Mouse (Mus musculus) forebrain, embryonic 14.5 days (tissue): ENCODE results near the gene Chrnb4. TPM values are rescaled to one million over a fixed set of nuclear protein-coding genes. Genes with fewer than 3 reads are reported as not detected.
A peak's percentile ranks its signal among the peaks of the same experiment; 100 is the strongest.

Experiments
- ATAC-seq: fragments of 200-750 bp; cut with Nextera tagmentation; 2 replicates; pipeline ENCODE4 v1.8.0; 2017; ENCODE audit warnings: mild to moderate bottlenecking, moderate library complexity
- DNase-seq: peaks from one replicate; pipeline ENCODE4 v3.0.0-alpha.2; 2015; ENCODE audit warnings: low spot score
- H3K27ac ChIP-seq: fragments of 300-500 bp; sonication (generic); 2 replicates; pipeline ENCODE4 v1.5.1; 2014; ENCODE audit warnings: low read depth, mild to moderate bottlenecking, control low read depth, low read length, moderate library complexity
- H3K27me3 ChIP-seq: fragments of 300-500 bp; sonication (generic); replicated peaks from 2 replicates; pipeline ENCODE4 v1.6.1; 2014; ENCODE audit warnings: low read length, control low read depth, mixed read lengths; ENCODE audit not compliant: control insufficient read depth, insufficient read depth
- H3K36me3 ChIP-seq: fragments of 300-500 bp; sonication (generic); 2 replicates; pipeline ENCODE4 v1.6.1; 2014; ENCODE audit warnings: low read length, control low read depth; ENCODE audit not compliant: control insufficient read depth, insufficient read depth
- H3K4me1 ChIP-seq: fragments of 300-500 bp; sonication (generic); 2 replicates; pipeline ENCODE4 v1.6.1; 2014; ENCODE audit warnings: antibody characterized with exemption, low read length, control low read depth; ENCODE audit not compliant: control insufficient read depth, insufficient read depth
- H3K4me2 ChIP-seq: fragments of 300-500 bp; sonication (generic); 2 replicates; pipeline ENCODE4 v1.6.1; 2014; ENCODE audit warnings: mild to moderate bottlenecking, control low read depth, low read length
- H3K4me3 ChIP-seq: fragments of 300-500 bp; sonication (generic); 2 replicates; pipeline ENCODE4 v1.5.1; 2014; ENCODE audit warnings: low read depth, low read length, control low read depth
- H3K9ac ChIP-seq: fragments of 300-500 bp; sonication (generic); 2 replicates; pipeline ENCODE4 v1.6.1; 2014; ENCODE audit warnings: mild to moderate bottlenecking, low read length, control low read depth, moderate library complexity
- H3K9me3 ChIP-seq: fragments of 300-500 bp; sonication (generic); replicated peaks from 2 replicates; pipeline ENCODE4 v1.6.1; 2016; ENCODE audit warnings: low read length, control low read depth, mixed read lengths; ENCODE audit not compliant: control insufficient read depth
- WGBS: fragments of 180-500 bp; shearing (Covaris S2); extraction: QIAGEN DNeasy Blood & Tissue Kit; methylation state at CpG from one replicate; pipeline ENCODE4 v1.1.7; 2014; 5-methylcytosine and 5-hydroxymethylcytosine counted together
- polyA plus RNA-seq: library from polyadenylated mRNA; unstranded; fragments of >200 nt; fragmentation: Nextera tagmentation; extraction: Ambion mirVana; gene quantifications from 2 replicates; pipeline ENCODE4 v1.2.1, GENCODE M21; 2014

The Chrnb4 gene
- polyA plus RNA-seq, 1 experiment from 2014 or later = 0.39 TPM

DNA sequence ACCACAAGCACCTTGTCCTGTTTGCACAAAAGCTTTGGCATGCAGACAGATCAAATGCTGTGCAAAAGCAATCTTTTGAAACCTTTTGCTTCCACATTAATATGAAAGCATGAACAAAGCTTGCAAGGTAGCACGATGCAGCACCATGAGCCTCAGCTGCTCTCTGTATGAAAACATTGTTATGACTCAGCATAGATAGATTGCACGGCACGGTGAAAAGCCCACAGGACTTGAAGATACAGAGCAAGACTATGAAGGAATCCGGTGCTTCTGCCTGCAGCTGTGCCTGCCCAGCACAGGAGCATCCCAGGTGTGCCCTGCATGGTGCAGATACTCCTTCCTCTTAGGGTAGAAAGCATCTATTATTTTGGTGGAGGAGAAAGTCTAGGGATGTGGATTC, 45.0 kb downstream of the Chrnb4 start:
- Histone ChIP-seq H3K4me1 (no peaks in the 10 kb centered on the region), H3K4me2 (no peak overlapping the region), H3K9me3 (no peaks in the 10 kb centered on the region), H3K27me3 (no peaks in the 10 kb centered on the region), H3K9ac (no peak overlapping the region), H3K36me3 (no peaks in the 10 kb centered on the region), H3K4me3 (no peak overlapping the region), H3K27ac (no peak overlapping the region)
- no peak for DNase-seq
- ATAC-seq = no peak
- 70% methylated on average over 4 of the region's 4 CpGs for WGBS

- Histone ChIP-seq H3K9ac (no peak overlapping the region), H3K4me2 (no peak overlapping the region), H3K4me3 (no peak overlapping the region), H3K27ac (no peak overlapping the region), H3K36me3 (no peaks in the 10 kb centered on the region), H3K9me3 (no peaks in the 10 kb centered on the region), H3K4me1 (no peaks in the 10 kb centered on the region), H3K27me3 (no peaks in the 10 kb centered on the region)
- ATAC-seq = no peak
- WGBS = 91% methylated on average over 3 of the region's 3 CpGs
- DNase-seq = no peak
Measured at GRCm38 (mm10) chr9:54995645-54996044, 52.9 kb downstream of the Chrnb4 start.

GRCm38 (mm10) chr9:54994381-54994780, 54.2 kb downstream of the Chrnb4 start:
- Histone ChIP-seq H3K27me3 (no peaks in the 10 kb centered on the region), H3K9ac (no peak overlapping the region), H3K4me3 (no peak overlapping the region), H3K27ac (no peak overlapping the region), H3K4me1 (no peaks in the 10 kb centered on the region), H3K4me2 (no peak overlapping the region), H3K9me3 (no peaks in the 10 kb centered on the region), H3K36me3 (no peaks in the 10 kb centered on the region)
- DNase-seq (no peak), ATAC-seq (no peak)
- WGBS = 45% methylated on average over 3 of the region's 3 CpGs

DNA sequence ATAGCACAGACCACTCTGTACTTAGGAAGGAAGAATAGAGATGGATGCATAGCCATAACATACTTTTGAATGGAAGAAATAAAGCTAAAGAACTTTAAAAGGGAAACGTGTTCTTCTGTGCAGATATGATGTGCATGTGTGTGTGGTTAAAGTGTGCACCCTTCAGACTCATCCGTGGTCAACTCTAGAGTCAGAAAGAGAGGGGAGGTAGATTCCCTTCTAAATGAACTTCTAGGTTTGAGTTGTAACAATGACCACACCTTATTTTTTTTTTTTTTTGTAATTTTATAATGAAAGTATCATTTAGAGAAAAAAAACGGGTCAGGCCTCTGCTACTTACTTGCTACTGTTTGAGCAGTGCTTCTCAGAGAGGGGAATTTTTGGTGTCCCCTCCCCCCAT, 58.2 kb downstream of the Chrnb4 start:
- Histone ChIP-seq H3K9ac (no peak overlapping the region), H3K9me3 (no peaks in the 10 kb centered on the region), H3K27ac (no peak overlapping the region), H3K36me3 (no peaks in the 10 kb centered on the region), H3K4me3 (no peak overlapping the region), H3K27me3 (no peaks in the 10 kb centered on the region), H3K4me1 (no peaks in the 10 kb centered on the region), H3K4me2 (no peak overlapping the region)
- 76% methylated on average over 3 of the region's 3 CpGs for WGBS
- DNase-seq (no peak), ATAC-seq (no peak)

DNA sequence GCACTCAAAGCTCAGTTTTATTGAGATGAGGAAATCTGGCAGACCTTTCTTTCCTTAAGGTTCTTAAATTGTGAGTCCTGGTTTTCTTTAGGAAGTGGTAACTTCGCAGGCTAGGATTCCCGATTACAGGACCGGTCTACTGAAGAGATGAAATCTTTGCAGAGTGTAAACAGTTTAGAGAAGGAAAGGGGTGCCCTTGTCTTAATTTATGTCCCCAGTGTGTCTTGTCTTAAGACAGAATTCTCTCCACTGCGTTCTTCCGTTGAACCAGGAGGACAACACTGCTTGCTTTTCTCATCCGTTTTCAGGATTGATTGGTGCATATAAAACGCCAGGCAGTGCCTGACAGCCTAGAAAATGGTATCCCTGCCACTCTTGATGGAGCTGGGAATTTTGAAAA, 66.2 kb downstream of the Chrnb4 start:
- DNase-seq (no peak), ATAC-seq (no peak)
- 8% methylated on average over 7 of the region's 7 CpGs for WGBS
- peak overlapping the region; percentile 54; the same call in 1 of the 2 replicates for H3K4me3 ChIP-seq
- H3K9ac ChIP-seq = no peak overlapping the region
- peaks cover 9% of the 10 kb centered on the region for H3K4me1 ChIP-seq
- peak overlapping the region; percentile 90 for H3K4me2 ChIP-seq
- peaks cover 20% of the 10 kb centered on the region for H3K27me3 ChIP-seq
- H3K27ac ChIP-seq = no peak overlapping the region
- H3K9me3 ChIP-seq = no peaks in the 10 kb centered on the region
- H3K36me3 ChIP-seq = no peaks in the 10 kb centered on the region

DNA sequence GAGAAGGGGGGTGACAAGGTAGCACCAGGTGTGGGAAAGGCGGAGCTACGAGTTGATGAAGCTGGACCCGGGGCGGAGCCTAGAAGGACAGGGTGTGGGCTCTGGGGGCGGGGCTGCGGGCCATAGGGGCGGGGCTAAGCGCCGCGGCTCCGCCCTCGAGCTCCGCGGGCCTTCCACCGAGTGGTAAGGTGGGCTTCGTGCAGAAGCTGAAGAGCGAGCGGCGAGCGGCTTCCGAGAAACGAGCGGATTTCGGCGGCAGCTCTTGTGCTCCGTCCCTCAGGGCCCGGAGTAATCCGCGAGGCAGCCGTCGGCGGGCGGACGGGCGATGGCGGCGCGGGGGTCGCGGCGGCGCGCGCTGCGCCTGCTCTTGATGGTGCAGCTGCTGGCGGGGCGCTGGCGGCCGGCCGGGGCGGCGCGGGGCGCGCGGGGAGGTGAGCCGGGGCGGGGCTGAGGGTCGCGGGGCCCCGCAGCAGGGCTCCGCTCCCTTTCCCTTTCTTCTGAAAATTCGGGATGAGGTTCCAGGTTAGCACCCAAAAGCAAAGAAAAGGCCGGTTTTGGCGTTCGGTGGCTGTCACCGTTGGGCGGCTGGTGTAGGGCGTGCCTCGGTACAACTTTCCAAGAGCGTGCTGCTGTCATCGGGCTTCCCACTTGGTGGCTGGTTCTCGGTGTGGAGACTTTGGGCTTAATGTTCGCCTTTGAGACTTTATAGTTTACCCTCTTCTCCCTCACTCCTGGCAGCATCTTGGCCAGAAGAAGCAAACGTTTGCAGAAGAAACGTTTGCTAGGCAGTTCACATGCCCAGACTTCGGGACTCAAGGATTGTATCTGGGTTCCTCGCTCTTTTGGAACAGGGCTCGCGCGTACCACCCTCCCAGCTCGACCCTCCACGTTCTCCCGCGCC, 67.0 kb downstream of the Chrnb4 start:
- WGBS = 1% methylated on average over 68 of the region's 85 CpGs
- no peak overlapping the region for H3K27ac ChIP-seq
- DNase-seq = peak; percentile 59
- no peaks in the 10 kb centered on the region for H3K9me3 ChIP-seq
- no peaks in the 10 kb centered on the region for H3K36me3 ChIP-seq
- H3K27me3 ChIP-seq = peaks cover 20% of the 10 kb centered on the region
- H3K4me2 ChIP-seq = peak overlapping the region; percentile 90
- H3K4me1 ChIP-seq = peaks cover 9% of the 10 kb centered on the region
- peak overlapping the region; percentile 54 for H3K4me3 ChIP-seq
- peak; percentile 92 for ATAC-seq
- peak overlapping the region; percentile 59 for H3K9ac ChIP-seq

- peaks cover 9% of the 10 kb centered on the region for H3K4me1 ChIP-seq
- ATAC-seq = no peak
- peaks cover 20% of the 10 kb centered on the region for H3K27me3 ChIP-seq
- H3K27ac ChIP-seq = no peak within 1 kb of the TSS
- H3K36me3 ChIP-seq = no peaks in the 10 kb centered on the region
- 70% methylated on average over 8 of the region's 8 CpGs for WGBS
- peak within 1 kb of the TSS; percentile 90 for H3K4me2 ChIP-seq
- peak within 1 kb of the TSS; percentile 54 for H3K4me3 ChIP-seq
- H3K9me3 ChIP-seq = no peaks in the 10 kb centered on the region
- H3K9ac ChIP-seq = peak within 1 kb of the TSS; percentile 59
- DNase-seq = peak; percentile 11
Measured at GRCm38 (mm10) chr9:54980674-54981073, 67.9 kb downstream of the Chrnb4 start, which contains the start of gene Chrna5. TSS of gene Chrna5 (plus strand) at chr9:54980880.

Other genes starting within 250 kb of the Chrnb4 start
- 51.6 and 62.2 TPM in 2 replicates for gene Ireb2, start 185.0 kb downstream of the Chrnb4 start, polyA plus RNA-seq
- gene Hykk, start 131.5 kb downstream of the Chrnb4 start, polyA plus RNA-seq = 1.5 and 1.6 TPM in 2 replicates
- 323 and 355 TPM in 2 replicates for gene Psma4, start 98.0 kb downstream of the Chrnb4 start, polyA plus RNA-seq
- 0.80 and 1.7 TPM in 2 replicates for gene AY074887, start 97.8 kb downstream of the Chrnb4 start, polyA plus RNA-seq
- 1.0 and 1.1 TPM in 2 replicates for gene Chrna5, start 67.9 kb downstream of the Chrnb4 start, polyA plus RNA-seq
- 5.5 and 5.6 TPM in 2 replicates for gene Chrna3, start 22.2 kb downstream of the Chrnb4 start, polyA plus RNA-seq
- 24.3 and 32.0 TPM in 2 replicates for gene Ube2q2, start 100.1 kb upstream of the Chrnb4 start, polyA plus RNA-seq
- 73.0 and 83.6 TPM in 2 replicates for gene Fbxo22, start 160.1 kb upstream of the Chrnb4 start, polyA plus RNA-seq